Mouse (Mus musculus) C2C12 (cell line): ENCODE results near the gene Slc38a4. TPM values are rescaled to one million over a fixed set of nuclear protein-coding genes. Genes with fewer than 3 reads are reported as not detected.

Experiments
- H3K27me3 ChIP-seq: one replicate; pipeline ENCODE4 v1.6.1; 2011; ENCODE audit not compliant: control insufficient read depth, insufficient read depth, insufficient read length
- H3K36me3 ChIP-seq: one replicate; pipeline ENCODE4 v1.6.1; 2011; ENCODE audit not compliant: control insufficient read depth, insufficient read depth
- H3K4me3 ChIP-seq: one replicate; pipeline ENCODE4 v1.5.1; 2011; ENCODE audit warnings: mild to moderate bottlenecking, control low read depth; ENCODE audit not compliant: poor library complexity, insufficient read depth, severe bottlenecking
- H3K79me2 ChIP-seq: one replicate; pipeline ENCODE4 v1.6.1; 2011; ENCODE audit not compliant: control insufficient read depth, insufficient read depth
- H3K79me3 ChIP-seq: one replicate; pipeline ENCODE4 v1.6.1; 2011; ENCODE audit warnings: low read depth, control low read depth
- H3ac ChIP-seq: one replicate; pipeline ENCODE3; 2011; ENCODE audit warnings: low read depth; ENCODE audit not compliant: control insufficient read depth, insufficient read length
- CEBPB ChIP-seq: IDR thresholded peaks from one replicate; pipeline ENCODE4 v1.6.1; 2011; ENCODE audit warnings: low read depth, mild to moderate bottlenecking, control low read depth, moderate library complexity
- CTCF ChIP-seq: IDR thresholded peaks from one replicate; pipeline ENCODE4 v1.5.1; 2011; ENCODE audit not compliant: control insufficient read depth, insufficient read depth, insufficient read length
- FOSL1 ChIP-seq: IDR thresholded peaks from one replicate; pipeline ENCODE4 v1.8.0; 2011; ENCODE audit warnings: mild to moderate bottlenecking, low read length; ENCODE audit not compliant: poor library complexity, insufficient read depth, severe bottlenecking
- MAX ChIP-seq: IDR thresholded peaks from one replicate; pipeline ENCODE4 v1.6.1; 2011; ENCODE audit warnings: mild to moderate bottlenecking, control low read depth
- MYOD1 ChIP-seq: IDR thresholded peaks from one replicate; pipeline ENCODE4 v1.6.1; 2011; ENCODE audit warnings: low read depth; ENCODE audit not compliant: control insufficient read depth, insufficient read length
- MYOG ChIP-seq: IDR thresholded peaks from one replicate; pipeline ENCODE4 v1.6.1; 2011; ENCODE audit not compliant: control insufficient read depth, insufficient read length; ENCODE audit errors: extremely low read depth
- USF1 ChIP-seq: IDR thresholded peaks from one replicate; pipeline ENCODE4 v1.6.1; 2011; ENCODE audit warnings: low read depth, mild to moderate bottlenecking, control low read depth, moderate library complexity
- polyA plus RNA-seq: library from polyadenylated mRNA; unstranded; fragments of >200 nt; fragmentation: generic; extraction: Trizol; gene quantifications from one replicate; pipeline ENCODE4 v1.2.1, GENCODE M21; 2012; ENCODE audit warnings: missing spikeins

Slc38a4 gene
- polyA plus RNA-seq, 1 experiment = 0.09 TPM

GRCm38 (mm10) chr15:96969792-96970191, 86.0 kb downstream of the Slc38a4 start:
- no peaks in the 10 kb centered on the region for H3K79me3 ChIP-seq
- TF ChIP-seq MYOG = no peak
- TF ChIP-seq MAX = no peak
- TF ChIP-seq CTCF = peak; percentile 3
- H3K79me2 ChIP-seq = no peaks in the 10 kb centered on the region
- H3ac ChIP-seq = no peak overlapping the region
- no peaks in the 10 kb centered on the region for H3K36me3 ChIP-seq
- no peak overlapping the region for H3K4me3 ChIP-seq
- H3K27me3 ChIP-seq = no peaks in the 10 kb centered on the region

GRCm38 (mm10) chr15:96968741-96969140, 87.0 kb downstream of the Slc38a4 start:
- H3ac ChIP-seq = no peak overlapping the region
- H3K36me3 ChIP-seq = no peaks in the 10 kb centered on the region
- no peaks in the 10 kb centered on the region for H3K79me2 ChIP-seq
- H3K27me3 ChIP-seq = no peaks in the 10 kb centered on the region
- no peak for TF ChIP-seq FOSL1
- TF ChIP-seq USF1 = no peak
- TF ChIP-seq MYOD1 = no peak
- no peak for TF ChIP-seq MAX
- TF ChIP-seq MYOG = no peak
- TF ChIP-seq CEBPB = no peak
- TF ChIP-seq CTCF = no peak
- no peak overlapping the region for H3K4me3 ChIP-seq
- no peaks in the 10 kb centered on the region for H3K79me3 ChIP-seq

- Histone ChIP-seq H3K4me3 (no peak overlapping the region), H3K27me3 (no peaks in the 10 kb centered on the region), H3K36me3 (no peaks in the 10 kb centered on the region), H3K79me2 (no peaks in the 10 kb centered on the region), H3ac (no peak overlapping the region), H3K79me3 (no peaks in the 10 kb centered on the region)
- TF ChIP-seq USF1 (no peak), MAX (no peak), MYOG (no peak), CTCF (no peak), MYOD1 (no peak), CEBPB (no peak), FOSL1 (no peak)
Measured at GRCm38 (mm10) chr15:96966326-96966725, 89.4 kb downstream of the Slc38a4 start.

GRCm38 (mm10) chr15:96963735-96964134, 92.0 kb downstream of the Slc38a4 start:
- TF ChIP-seq USF1 (no peak), MAX (no peak)
- Histone ChIP-seq H3K79me3 (no peaks in the 10 kb centered on the region), H3K4me3 (no peak overlapping the region), H3K27me3 (no peaks in the 10 kb centered on the region), H3K36me3 (no peaks in the 10 kb centered on the region), H3ac (no peak overlapping the region), H3K79me2 (no peaks in the 10 kb centered on the region)

- Histone ChIP-seq H3K79me3 (no peaks in the 10 kb centered on the region), H3K4me3 (no peak overlapping the region), H3K79me2 (no peaks in the 10 kb centered on the region), H3K36me3 (no peaks in the 10 kb centered on the region), H3K27me3 (no peaks in the 10 kb centered on the region), H3ac (no peak overlapping the region)
- TF ChIP-seq USF1 = no peak
- no peak for TF ChIP-seq CEBPB
- no peak for TF ChIP-seq MYOG
- no peak for TF ChIP-seq CTCF
- TF ChIP-seq FOSL1 = no peak
- TF ChIP-seq MAX = no peak
Measured at GRCm38 (mm10) chr15:96963318-96963717, 92.4 kb downstream of the Slc38a4 start.

- TF ChIP-seq MYOG = no peak
- Histone ChIP-seq H3K79me2 (no peaks in the 10 kb centered on the region), H3K36me3 (no peaks in the 10 kb centered on the region), H3K79me3 (no peaks in the 10 kb centered on the region), H3ac (no peak overlapping the region), H3K27me3 (no peaks in the 10 kb centered on the region), H3K4me3 (no peak overlapping the region)
Measured at GRCm38 (mm10) chr15:96960343-96960742, 95.4 kb downstream of the Slc38a4 start.

GRCm38 (mm10) chr15:96959247-96959646, 96.5 kb downstream of the Slc38a4 start:
- no peak for TF ChIP-seq CEBPB
- H3K79me2 ChIP-seq = no peaks in the 10 kb centered on the region
- H3K79me3 ChIP-seq = no peaks in the 10 kb centered on the region
- no peak overlapping the region for H3K4me3 ChIP-seq
- no peaks in the 10 kb centered on the region for H3K36me3 ChIP-seq
- H3ac ChIP-seq = no peak overlapping the region
- no peaks in the 10 kb centered on the region for H3K27me3 ChIP-seq
